Mouse (Mus musculus): ENCODE results near the gene Sidt1.

DNA sequence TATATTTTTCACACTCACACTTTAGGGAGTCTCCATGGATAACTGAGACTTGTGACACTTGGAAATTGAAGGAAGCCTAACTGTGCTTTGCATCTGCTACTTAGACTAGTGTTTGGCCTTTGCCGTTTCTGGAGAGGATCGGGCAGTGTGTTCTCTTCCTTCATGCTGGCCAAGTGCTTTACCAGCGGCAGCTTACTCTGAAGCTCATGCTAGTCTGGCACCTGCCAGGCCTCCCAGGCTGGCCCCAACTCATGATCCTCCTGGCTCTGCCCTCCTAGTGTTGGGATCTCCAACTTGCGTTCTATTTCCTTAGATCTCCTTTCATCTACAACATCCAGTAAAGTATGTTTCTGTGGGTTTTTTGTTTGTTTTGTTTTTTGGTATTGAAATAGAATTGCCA lies 132.8 kb downstream of the Sidt1 start:
- no peak for TF ChIP-seq CTCF (IDR thresholded peaks at IDR 0.05; ENCODE audit: low read depth, low read length)
- TF ChIP-seq POLR2A (IDR thresholded peaks at IDR 0.05; ENCODE audit: insufficient read depth, low read length) = no peak
- TF ChIP-seq EP300 (IDR thresholded peaks at IDR 0.05; ENCODE audit: insufficient read depth, low read depth, low read length) = no peak
